Mouse (Mus musculus) heart, postnatal 10 days (tissue): ENCODE results near the gene Unc119b. TPM values are rescaled to one million over a fixed set of nuclear protein-coding genes. Genes with fewer than 3 reads are reported as not detected.
"Not testable (repeated sequence)": the region's sequence is repeated elsewhere in the genome, so short reads cannot be mapped to it uniquely, and the experiment has no call there.

Source experiments
- DNase-seq, 2 experiments: peaks; one replicate each; pipeline ENCODE4 v3.0.0; 2021
- intact Hi-C: fragments of 180-260 bp; cut with DNase I; formaldehyde crosslinking; loops from one replicate; pipeline ENCODE4 v1.15.1; 2025
- total RNA-seq, 2 experiments: library from RNA; stranded (reverse); gene quantifications; 2 replicates each; pipeline ENCODE4 v1.2.3; 2021

Unc119b gene
- total RNA-seq, 2 experiments from 2014 or later = 23.8 TPM

GRCm38 (mm10) chr5:115142166-115142697 is 7.5 kb upstream of the Unc119b start:
- DNase-seq = no peak
- intact Hi-C loops = no loop called here

- DNase-seq = no peak
- intact Hi-C loops = no loop called here
These were observed 6.0 kb upstream of the Unc119b start for GRCm38 (mm10) chr5:115140726-115141125.

- intact Hi-C loops = no loop called here
These were observed 4.3 kb upstream of the Unc119b start for GRCm38 (mm10) chr5:115139124-115139523.

GRCm38 (mm10) chr5:115133358-115134066 is 1.3 kb downstream of the Unc119b start:
- DNase-seq = no peak
- intact Hi-C loops = loop anchor here (2.0 kb wide), 1 partner anchor 23 kb away; no protein-coding TSS in a partner anchor

More at GRCm38 (mm10) chr5:115139124-115139523, 4.3 kb upstream of the Unc119b start:
- DNase-seq = no peak

GRCm38 (mm10) chr5:115132465-115132864 is 2.3 kb downstream of the Unc119b start:
- DNase-seq = no peak
- intact Hi-C loops = loop anchor here (2.0 kb wide), 1 partner anchor 24 kb away; no protein-coding TSS in a partner anchor

GRCm38 (mm10) chr5:115129328-115129727 is 5.4 kb downstream of the Unc119b start:
- DNase-seq = no peak
- intact Hi-C loops = no loop called here

- no peak for DNase-seq
- intact Hi-C loops = no loop called here
These were observed 7.2 kb downstream of the Unc119b start for GRCm38 (mm10) chr5:115127421-115128179.

- intact Hi-C loops = no loop called here
- DNase-seq = no peak
These were observed 8.0 kb downstream of the Unc119b start for GRCm38 (mm10) chr5:115126578-115127312.

GRCm38 (mm10) chr5:115125211-115125871 is 9.4 kb downstream of the Unc119b start:
- peak; percentile 90 for DNase-seq
- intact Hi-C loops = loop anchor here (1.0 to 2.0 kb wide), 3 partner anchors 37 to 111 kb away; no protein-coding TSS in a partner anchor

- DNase-seq = no peak
- intact Hi-C loops = loop anchor here (1.0 to 2.0 kb wide), 3 partner anchors 38 to 112 kb away; no protein-coding TSS in a partner anchor
These were observed 10.1 kb downstream of the Unc119b start for GRCm38 (mm10) chr5:115124690-115125089.

GRCm38 (mm10) chr5:115120978-115121377 is 13.8 kb downstream of the Unc119b start:
- intact Hi-C loops = no loop called here
- no peak for DNase-seq

- intact Hi-C loops = no loop called here
- DNase-seq = peak; percentile 88 to 90
These were observed 15.7 kb downstream of the Unc119b start, which contains the start of gene Acads for GRCm38 (mm10) chr5:115118961-115119570. TSS of gene Acads (minus strand) at chr5:115119346.

- intact Hi-C loops = no loop called here
- no peak for DNase-seq
These were observed 17.3 kb downstream of the Unc119b start for GRCm38 (mm10) chr5:115117467-115117866.

- intact Hi-C loops = no loop called here
- DNase-seq = no peak
These were observed 18.3 kb downstream of the Unc119b start for GRCm38 (mm10) chr5:115116426-115116825.

GRCm38 (mm10) chr5:115114501-115114900 is 20.3 kb downstream of the Unc119b start:
- no peak for DNase-seq
- intact Hi-C loops = no loop called here

- DNase-seq = no peak
These were observed 21.5 kb downstream of the Unc119b start for GRCm38 (mm10) chr5:115113244-115113643.

GRCm38 (mm10) chr5:115111156-115111555 is 23.6 kb downstream of the Unc119b start:
- intact Hi-C loops = no loop called here
- DNase-seq = peak in 1 of 2 experiments; percentile 35

More at GRCm38 (mm10) chr5:115113244-115113643, 21.5 kb downstream of the Unc119b start:
- intact Hi-C loops = no loop called here

GRCm38 (mm10) chr5:115103253-115103652 is 31.5 kb downstream of the Unc119b start:
- DNase-seq, intact Hi-C loops: not testable (repeated sequence)

- intact Hi-C loops = no loop called here
- no peak for DNase-seq
These were observed 32.5 kb downstream of the Unc119b start for GRCm38 (mm10) chr5:115102231-115102630.
